Mouse (Mus musculus) natural killer cell, adult 2 months (primary cell): ENCODE data around the gene Saysd1.

ENCODE experiments used
- DNase-seq, 2 experiments: peaks; one replicate each; pipeline ENCODE4 v3.0.0; 2022; ENCODE audit warnings: low spot score in 2 of 2

Gene Saysd1

DNA sequence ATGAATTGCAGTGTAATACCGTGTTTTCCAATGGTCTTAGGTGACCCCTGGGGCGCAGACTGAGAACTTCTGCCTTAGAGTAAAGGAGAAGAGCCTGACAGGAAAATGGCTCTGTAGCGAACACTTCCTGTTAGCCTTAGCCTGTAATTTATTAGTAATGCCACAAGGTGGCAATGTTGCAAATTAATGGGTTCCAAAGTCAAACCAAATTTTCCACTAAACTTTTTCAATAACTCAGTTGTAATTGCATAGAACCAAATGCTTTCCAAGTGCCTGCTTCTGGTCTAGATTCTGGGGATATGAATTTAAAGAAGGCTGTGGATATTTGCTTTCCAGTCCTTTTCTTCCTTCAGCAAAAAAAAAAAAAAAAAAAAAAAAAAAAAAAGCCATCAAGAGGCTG, 26.1 kb downstream of the Saysd1 start:
- no peak for DNase-seq

- no peak for DNase-seq
Observed at GRCm38 (mm10) chr14:20110945-20111344, 27.4 kb downstream of the Saysd1 start.

GRCm38 (mm10) chr14:20106271-20106670, 32.1 kb downstream of the Saysd1 start:
- no peak for DNase-seq

DNA sequence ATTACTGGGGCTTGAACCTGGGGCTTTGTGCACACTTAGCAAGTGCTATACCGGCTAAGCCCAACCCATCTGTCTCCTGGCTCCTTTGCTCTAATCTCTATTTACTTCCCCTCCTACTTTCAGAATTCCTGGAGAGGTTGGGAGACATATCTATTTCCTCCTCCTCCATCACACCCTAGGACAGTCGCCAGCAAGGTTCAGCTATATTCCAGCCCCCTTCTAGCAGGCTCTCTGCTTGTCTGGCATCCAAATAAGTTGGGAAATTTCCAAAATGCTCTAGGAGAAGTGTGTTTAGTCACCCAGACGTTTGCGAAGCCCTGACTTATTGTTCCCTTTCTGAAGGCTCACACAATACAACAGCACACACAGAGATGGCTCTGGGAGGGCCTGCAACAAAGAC, 35.1 kb downstream of the Saysd1 start:
- DNase-seq = no peak

GRCm38 (mm10) chr14:20098061-20098460, 40.3 kb downstream of the Saysd1 start:
- DNase-seq = no peak

GRCm38 (mm10) chr14:20094942-20095341, 43.4 kb downstream of the Saysd1 start:
- no peak for DNase-seq

DNA sequence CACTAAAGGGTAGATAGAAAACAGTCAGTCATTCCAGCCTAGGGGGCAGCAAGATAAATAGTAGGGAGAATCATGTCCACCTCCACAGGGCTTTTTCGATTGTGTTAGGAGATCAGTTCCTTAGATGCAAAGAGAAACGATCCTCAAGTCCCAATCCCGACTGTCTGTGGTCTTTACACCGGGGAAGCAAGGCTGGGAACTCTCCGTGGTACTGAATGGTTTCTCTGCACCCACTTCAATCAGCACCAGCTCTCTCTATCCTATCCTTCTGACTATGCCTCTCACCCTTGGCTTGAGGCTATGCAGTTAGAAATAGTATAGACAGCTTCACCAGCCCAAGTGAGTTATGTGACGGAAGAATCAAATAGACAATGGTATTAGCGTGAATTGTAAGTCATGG, 44.8 kb downstream of the Saysd1 start:
- no peak for DNase-seq

DNA sequence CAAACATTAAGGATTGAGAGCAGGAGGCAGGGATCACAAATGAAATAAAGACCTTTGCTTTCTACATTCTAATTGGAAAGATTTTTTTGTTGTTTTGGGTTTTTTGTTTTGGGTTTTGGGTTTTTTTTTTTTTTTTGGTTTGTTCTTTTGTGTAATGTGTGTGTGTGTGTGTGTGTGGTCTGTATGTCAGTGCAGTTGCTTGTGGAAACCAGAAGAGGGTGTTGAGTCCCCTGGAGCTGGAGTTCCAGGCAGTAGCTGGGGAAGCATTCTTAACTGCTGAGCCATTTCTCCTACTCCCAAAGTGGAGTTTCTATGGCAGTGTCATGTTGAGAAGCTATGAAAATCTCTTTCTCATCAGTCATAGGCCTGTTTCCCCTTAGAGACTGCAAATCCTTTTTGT, 54.0 kb downstream of the Saysd1 start:
- no peak for DNase-seq

GRCm38 (mm10) chr14:20082536-20083325, 55.6 kb downstream of the Saysd1 start:
- DNase-seq = peak; percentile 89 to 95

- no peak for DNase-seq
Observed at GRCm38 (mm10) chr14:20081937-20082533, 56.3 kb downstream of the Saysd1 start.

DNA sequence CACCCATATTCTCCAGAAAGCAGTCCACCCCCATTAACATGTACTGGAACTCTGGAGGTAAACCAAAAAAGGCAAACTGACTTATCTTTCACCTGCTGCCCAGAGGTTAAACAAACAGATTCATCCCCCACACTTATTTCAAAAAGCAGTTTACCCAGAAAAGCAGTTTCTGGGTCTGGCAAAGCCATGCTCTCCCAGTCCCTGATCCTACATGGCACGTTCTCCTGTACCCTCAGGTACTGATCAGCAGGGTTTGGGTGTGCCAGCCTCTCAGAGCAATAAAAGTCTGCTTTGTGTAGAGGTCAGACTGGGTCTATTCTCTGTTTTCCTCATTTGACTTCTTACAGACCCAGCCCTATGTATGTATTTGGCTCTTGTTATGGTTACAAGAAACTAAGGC, 57.2 kb downstream of the Saysd1 start:
- no peak for DNase-seq

GRCm38 (mm10) chr14:20077181-20077580, 61.2 kb downstream of the Saysd1 start:
- DNase-seq = no peak

GRCm38 (mm10) chr14:20075544-20075943, 62.8 kb downstream of the Saysd1 start:
- DNase-seq = no peak

- DNase-seq = no peak
Observed at GRCm38 (mm10) chr14:20074759-20075158, 63.6 kb downstream of the Saysd1 start.

DNA sequence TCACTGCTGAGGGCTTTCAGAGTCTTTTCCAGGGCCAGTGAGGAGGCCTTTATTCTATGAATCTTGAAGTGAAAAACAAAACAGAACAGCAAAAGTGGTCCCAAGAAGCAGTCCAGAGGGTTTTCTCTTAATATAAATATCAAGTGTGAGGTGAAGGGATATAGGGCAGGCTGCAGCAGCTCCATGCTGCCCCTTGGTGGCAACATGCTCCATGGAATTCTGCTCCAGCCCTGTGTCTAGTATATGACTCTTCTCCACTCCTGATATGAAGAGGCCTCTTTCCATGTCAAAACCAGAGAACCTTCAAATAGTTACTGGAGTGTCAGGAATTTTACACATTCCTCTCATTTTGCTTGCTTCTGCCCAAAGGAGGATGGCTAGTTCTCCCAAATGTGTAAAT, 67.7 kb downstream of the Saysd1 start:
- DNase-seq = no peak

DNA sequence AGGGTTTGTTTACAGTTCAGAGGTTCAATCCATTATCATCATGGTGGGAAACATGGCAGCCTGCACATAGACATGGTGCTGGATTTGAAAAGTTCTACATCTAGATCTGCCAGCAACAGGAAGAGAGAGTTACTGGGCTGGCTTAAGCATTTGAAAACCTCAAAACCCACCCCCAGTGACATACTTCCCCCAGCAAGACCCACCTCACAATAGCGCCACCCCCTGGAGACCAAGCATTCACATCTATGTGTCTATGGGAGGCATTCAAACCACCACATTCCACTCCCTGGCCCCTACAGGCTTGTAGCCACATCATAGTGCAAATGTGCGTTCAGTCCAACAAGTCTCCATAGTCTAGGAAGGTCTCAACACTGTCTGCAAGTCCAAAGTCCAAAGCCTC, 70.0 kb downstream of the Saysd1 start:
- DNase-seq = no peak

DNA sequence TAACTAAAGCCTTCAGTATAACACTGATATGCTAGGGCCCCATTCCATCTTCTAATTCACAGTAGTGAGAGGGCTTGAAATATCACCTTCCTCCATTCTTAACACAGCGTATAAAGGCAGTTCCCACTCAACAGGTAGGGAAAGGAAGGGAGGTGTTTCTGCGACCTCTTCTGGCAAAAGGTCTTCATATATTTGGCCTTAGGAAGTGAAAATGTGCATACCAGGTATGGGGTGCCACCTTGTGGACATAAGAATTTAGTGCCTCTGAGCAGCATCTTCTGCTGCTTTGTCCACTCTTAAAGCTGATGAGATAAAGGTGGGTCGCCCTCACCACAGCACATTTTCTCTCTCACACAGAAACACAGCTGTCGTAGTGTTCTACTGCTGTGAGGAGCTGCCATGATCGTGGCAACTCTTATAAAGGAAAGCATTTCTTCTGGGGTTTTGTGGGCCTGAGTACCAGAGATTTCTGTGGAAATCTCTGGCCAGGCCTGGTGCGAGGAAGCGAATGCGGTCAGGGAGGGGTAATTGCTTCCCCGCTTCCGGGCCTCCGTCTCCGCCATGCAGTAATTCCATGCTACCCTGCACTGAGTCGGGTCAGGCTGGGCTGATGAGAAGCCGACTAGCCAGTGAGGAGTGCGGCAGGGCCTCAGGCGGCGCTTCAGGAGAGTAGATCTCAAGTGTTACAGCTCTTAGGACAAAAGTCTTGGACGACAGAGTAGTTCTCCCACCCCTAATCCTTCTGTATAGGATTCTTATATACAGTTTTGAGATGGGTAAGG, 70.8 kb downstream of the Saysd1 start:
- peak; percentile 62 to 76 for DNase-seq

- DNase-seq = no peak
Observed at GRCm38 (mm10) chr14:20064771-20065170, 73.6 kb downstream of the Saysd1 start.

DNA sequence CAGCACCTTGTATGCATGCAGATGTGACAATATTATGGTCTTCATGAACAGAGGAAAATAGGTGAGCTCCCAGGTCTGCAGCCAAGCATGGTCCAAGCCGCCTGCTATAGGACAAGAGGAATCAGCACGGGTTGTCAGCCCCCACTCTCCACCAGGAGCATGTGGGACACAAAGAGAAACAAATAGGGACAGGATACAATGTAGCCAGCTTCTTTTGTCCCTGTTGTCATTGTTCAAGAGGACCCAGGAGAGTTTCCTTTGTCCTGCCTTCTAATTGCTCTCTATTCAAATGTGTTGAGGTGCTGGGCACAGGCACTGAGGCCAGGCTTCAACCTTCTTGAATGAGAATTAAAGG, 89.9 kb downstream of the Saysd1 start:
- no peak for DNase-seq

DNA sequence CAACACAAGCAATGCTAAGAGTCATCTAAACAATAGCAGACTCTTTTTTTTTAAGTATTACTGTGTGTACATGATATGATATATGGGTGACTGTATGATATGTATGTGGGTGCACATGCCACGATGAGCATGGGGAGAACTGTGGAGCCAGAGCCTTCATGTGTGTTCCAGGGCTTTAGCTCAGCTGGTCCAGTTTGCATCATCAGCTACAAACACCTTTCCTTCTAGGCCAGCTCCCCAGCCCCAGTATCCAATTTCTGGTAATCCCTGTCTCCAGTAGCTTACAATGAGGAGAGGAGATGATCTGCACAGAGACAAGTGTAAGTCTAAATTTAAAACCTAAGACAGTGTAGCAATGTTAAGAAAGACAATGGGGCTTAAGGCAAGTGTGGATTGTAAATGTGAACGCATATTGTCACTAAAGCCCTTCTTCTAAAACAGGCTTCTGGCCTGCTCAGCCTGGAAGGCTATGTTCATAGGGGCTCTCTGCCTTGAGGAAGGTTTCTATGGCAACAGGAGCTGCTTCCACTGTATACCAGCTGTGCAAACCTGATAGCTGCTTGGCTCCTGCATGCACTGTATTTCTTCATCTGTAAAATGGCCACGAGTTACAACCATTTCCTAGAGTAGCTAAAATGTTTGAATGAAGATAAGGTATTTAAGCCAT, 90.4 kb downstream of the Saysd1 start:
- no peak for DNase-seq

GRCm38 (mm10) chr14:20047291-20047690, 91.0 kb downstream of the Saysd1 start:
- DNase-seq = no peak

DNA sequence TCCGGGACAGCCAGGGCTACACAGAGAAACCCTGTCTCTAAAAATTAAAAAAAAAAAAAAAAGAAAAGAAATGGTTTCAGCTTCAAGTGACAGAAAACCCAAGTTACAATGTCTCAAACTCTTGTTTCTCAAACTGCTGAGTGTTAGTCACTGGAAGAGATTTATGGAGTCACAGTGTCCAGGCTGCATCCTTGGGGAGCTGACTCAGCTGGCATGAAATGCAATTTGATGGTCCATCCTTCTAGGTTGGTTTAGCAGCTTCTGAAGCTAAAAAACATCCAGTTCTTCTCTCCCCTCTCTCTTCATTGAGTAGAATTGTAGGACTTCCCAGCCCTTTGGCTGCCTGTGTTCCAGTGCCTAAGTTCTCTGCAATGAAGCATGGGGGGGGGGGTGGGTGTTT, 94.3 kb downstream of the Saysd1 start:
- no peak for DNase-seq
